In genomic region chrX:94365381-94365925, GRCm38 (mm10) we compare ENCODE assay signal across 8 mouse cellular contexts. TPM values are rescaled to one million over a fixed set of nuclear protein-coding genes. Genes with fewer than 3 reads are reported as not detected.
A peak's percentile ranks its signal among the peaks of the same experiment; 100 is the strongest.
DNase-seq lines count a peak whose midpoint lies in the region; ATAC-seq and TF ChIP-seq lines count a peak whose summit lies in the region.

No protein-coding gene starts in this region.

- intact Hi-C loops in gastrocnemius, postnatal 36 days (cut with DNase I) = no loop called here

- H3K36me3 ChIP-seq in embryonic facial prominence, embryonic 13.5 days = no peaks in the 10 kb centered on the region
- H3K36me3 ChIP-seq in intestine, embryonic 16.5 days (ENCODE audit: control insufficient read depth, insufficient read depth, low read length) = no peaks in the 10 kb centered on the region
- H3K36me3 ChIP-seq in neural tube, embryonic 11.5 days (ENCODE audit: control insufficient read depth, insufficient read depth, low read length) = no peaks in the 10 kb centered on the region

- H3K4me1 ChIP-seq in embryonic facial prominence, embryonic 13.5 days = no peaks in the 10 kb centered on the region
- no peaks in the 10 kb centered on the region for H3K4me1 ChIP-seq in intestine, embryonic 16.5 days (ENCODE audit: control insufficient read depth, insufficient read depth, low read length)
- no peaks in the 10 kb centered on the region for H3K4me1 ChIP-seq in neural tube, embryonic 11.5 days (ENCODE audit: control insufficient read depth, insufficient read depth, low read length)

- 36% methylated on average over 14 of the region's 14 CpGs for WGBS in embryonic facial prominence, embryonic 13.5 days
- 24% methylated on average over 14 of the region's 14 CpGs for WGBS in intestine, embryonic 16.5 days
- WGBS in neural tube, embryonic 11.5 days = 20% methylated on average over 14 of the region's 14 CpGs

- no peak overlapping the region for H3K27ac ChIP-seq in layer of hippocampus, adult 2 months
- no peak overlapping the region for H3K27ac ChIP-seq in embryonic facial prominence, embryonic 13.5 days
- no peak overlapping the region for H3K27ac ChIP-seq in intestine, embryonic 16.5 days (ENCODE audit: low read length)
- H3K27ac ChIP-seq in neural tube, embryonic 11.5 days (ENCODE audit: low read depth, low read length) = no peak overlapping the region

- DNase-seq in layer of hippocampus, adult 2 months (ENCODE audit: low spot score in 2 of 2) = no peak
- DNase-seq in layer of hippocampus, adult 18-20 months (ENCODE audit: low spot score in 2 of 2) = no peak
- DNase-seq in neural tube, embryonic 11.5 days (ENCODE audit: low spot score) = peak; percentile 13
- no peak for DNase-seq in gastrocnemius, postnatal 36 days
- DNase-seq in ovary, postnatal 10 days (ENCODE audit: low spot score) = no peak
- no peak for DNase-seq in adrenal gland, adult 18-20 months (ENCODE audit: low spot score in 2 of 2)

- no peak overlapping the region for H3K9ac ChIP-seq in embryonic facial prominence, embryonic 13.5 days
- H3K9ac ChIP-seq in intestine, embryonic 16.5 days (ENCODE audit: low read depth, low read length) = no peak overlapping the region
- H3K9ac ChIP-seq in neural tube, embryonic 11.5 days (ENCODE audit: low read length) = no peak overlapping the region

- no peak for ATAC-seq in embryonic facial prominence, embryonic 13.5 days (ENCODE audit: insufficient number of reproducible peaks, insufficient read depth, low FRiP score, low TSS enrichment, low read depth)
- no peak for ATAC-seq in intestine, embryonic 16.5 days
- no peak for ATAC-seq in neural tube, embryonic 11.5 days (ENCODE audit: insufficient read depth, low FRiP score, low TSS enrichment)

- TF ChIP-seq CTCF in layer of hippocampus, adult 2 months (conservative IDR thresholded peaks at IDR 0.05) = no peak

- peak overlapping the region; percentile 53 for H3K4me2 ChIP-seq in embryonic facial prominence, embryonic 13.5 days
- H3K4me2 ChIP-seq in intestine, embryonic 16.5 days (ENCODE audit: low read depth, low read length) = peak overlapping the region; percentile 54
- H3K4me2 ChIP-seq in neural tube, embryonic 11.5 days (ENCODE audit: low read depth) = peak overlapping the region; percentile 36

- H3K4me3 ChIP-seq in layer of hippocampus, adult 2 months = peak overlapping the region; percentile 51; the same call in 1 of the 2 replicates
- H3K4me3 ChIP-seq in embryonic facial prominence, embryonic 13.5 days = peak overlapping the region; percentile 58; the same call in 1 of the 2 replicates
- no peak overlapping the region for H3K4me3 ChIP-seq in intestine, embryonic 16.5 days (ENCODE audit: low read length)
- peak overlapping the region; percentile 6; the same call in 1 of the 2 replicates for H3K4me3 ChIP-seq in neural tube, embryonic 11.5 days (ENCODE audit: low read depth, low read length)

- no peaks in the 10 kb centered on the region for H3K9me3 ChIP-seq in embryonic facial prominence, embryonic 13.5 days
- no peaks in the 10 kb centered on the region for H3K9me3 ChIP-seq in intestine, embryonic 16.5 days (ENCODE audit: control insufficient read depth, low read length)
- H3K9me3 ChIP-seq in neural tube, embryonic 11.5 days (ENCODE audit: control insufficient read depth, low read length) = no peaks in the 10 kb centered on the region

- H3K27me3 ChIP-seq in embryonic facial prominence, embryonic 13.5 days = peaks cover 76% of the 10 kb centered on the region
- peaks cover 21% of the 10 kb centered on the region for H3K27me3 ChIP-seq in intestine, embryonic 16.5 days (replicated peaks; ENCODE audit: control insufficient read depth, insufficient read depth, low read length)
- H3K27me3 ChIP-seq in neural tube, embryonic 11.5 days (ENCODE audit: control insufficient read depth, insufficient read depth, low read length) = peaks cover 23% of the 10 kb centered on the region

RNA-seq across cellular contexts. Expression of gene Fam90a1b, which starts 1.1 kb away (rescaled TPM):
- total RNA-seq in layer of hippocampus, adult 2 months (2021) = under 1 TPM; 0.26 to 0.37 TPM
- not detected for total RNA-seq in layer of hippocampus, adult 18-20 months (2021)
- polyA plus RNA-seq in embryonic facial prominence, embryonic 13.5 days (2015; fragmentation: Nextera tagmentation; extraction: Ambion mirVana) = 0.22 TPM in 1 of 2 replicates, not detected in the other
- polyA plus RNA-seq in intestine, embryonic 16.5 days (2015; fragmentation: Nextera tagmentation; extraction: Ambion mirVana) = 0.11 TPM in 1 of 2 replicates, not detected in the other
- 0.12 and 0.21 TPM in 2 replicates for polyA plus RNA-seq in neural tube, embryonic 11.5 days (2014; fragmentation: Nextera tagmentation; extraction: Ambion mirVana)
- not detected for total RNA-seq in gastrocnemius, postnatal 36 days (2021)
- total RNA-seq in adrenal gland, adult 18-20 months (2021) = not detected

RNA-seq across cellular contexts. Expression of gene Apoo, which starts 1.5 kb away (rescaled TPM):
- total RNA-seq in layer of hippocampus, adult 2 months (2021) = 10 to 100 TPM; 54.3 to 74.0 TPM
- 10 to 100 TPM; 55.2 to 70.4 TPM for total RNA-seq in layer of hippocampus, adult 18-20 months (2021)
- polyA plus RNA-seq in embryonic facial prominence, embryonic 13.5 days (2015; fragmentation: Nextera tagmentation; extraction: Ambion mirVana) = 67.8 and 80.7 TPM in 2 replicates
- 105 TPM in 2 replicates for polyA plus RNA-seq in intestine, embryonic 16.5 days (2015; fragmentation: Nextera tagmentation; extraction: Ambion mirVana)
- 114 and 125 TPM in 2 replicates for polyA plus RNA-seq in neural tube, embryonic 11.5 days (2014; fragmentation: Nextera tagmentation; extraction: Ambion mirVana)
- total RNA-seq in gastrocnemius, postnatal 36 days (2021) = 100 to 1,000 TPM; 182 to 183 TPM
- 100 to 1,000 TPM in 1 of 2 experiments, 10 to 100 TPM in 1; 57.0 to 109 TPM for total RNA-seq in adrenal gland, adult 18-20 months (2021)
